Mouse (Mus musculus) layer of hippocampus, postnatal 10 days (tissue): Measurements from ENCODE around the gene Mier3. TPM values are rescaled to one million over a fixed set of nuclear protein-coding genes. Genes with fewer than 3 reads are reported as not detected.

Experiments used
- total RNA-seq, 2 experiments: library from RNA; stranded (reverse); gene quantifications; 2 replicates each; pipeline ENCODE4 v1.2.3; 2021

Gene Mier3
- total RNA-seq, 2 experiments from 2014 or later, result 26.9 to 31.8 TPM

Other genes starting within 250 kb of the Mier3 start
- 10 to 100 TPM; 75.1 to 82.4 TPM for gene Gpbp1, start 190.9 kb upstream of the Mier3 start, total RNA-seq
- gene Gm49496, start 131.0 kb upstream of the Mier3 start, total RNA-seq, result not detected
- gene Gm10198, start 88.2 kb upstream of the Mier3 start, total RNA-seq, result not detected
- 10 to 100 TPM; 21.2 to 25.6 TPM for gene Map3k1, start 128.0 kb downstream of the Mier3 start, total RNA-seq